Mouse (Mus musculus) adipocyte (in vitro differentiated cells): ENCODE results near the gene Tspan18.

Experiments used
- DNase-seq: peaks from one replicate; pipeline ENCODE4 v3.0.0-alpha.2; 2016; ENCODE audit warnings: low spot score

Tspan18 gene

DNA sequence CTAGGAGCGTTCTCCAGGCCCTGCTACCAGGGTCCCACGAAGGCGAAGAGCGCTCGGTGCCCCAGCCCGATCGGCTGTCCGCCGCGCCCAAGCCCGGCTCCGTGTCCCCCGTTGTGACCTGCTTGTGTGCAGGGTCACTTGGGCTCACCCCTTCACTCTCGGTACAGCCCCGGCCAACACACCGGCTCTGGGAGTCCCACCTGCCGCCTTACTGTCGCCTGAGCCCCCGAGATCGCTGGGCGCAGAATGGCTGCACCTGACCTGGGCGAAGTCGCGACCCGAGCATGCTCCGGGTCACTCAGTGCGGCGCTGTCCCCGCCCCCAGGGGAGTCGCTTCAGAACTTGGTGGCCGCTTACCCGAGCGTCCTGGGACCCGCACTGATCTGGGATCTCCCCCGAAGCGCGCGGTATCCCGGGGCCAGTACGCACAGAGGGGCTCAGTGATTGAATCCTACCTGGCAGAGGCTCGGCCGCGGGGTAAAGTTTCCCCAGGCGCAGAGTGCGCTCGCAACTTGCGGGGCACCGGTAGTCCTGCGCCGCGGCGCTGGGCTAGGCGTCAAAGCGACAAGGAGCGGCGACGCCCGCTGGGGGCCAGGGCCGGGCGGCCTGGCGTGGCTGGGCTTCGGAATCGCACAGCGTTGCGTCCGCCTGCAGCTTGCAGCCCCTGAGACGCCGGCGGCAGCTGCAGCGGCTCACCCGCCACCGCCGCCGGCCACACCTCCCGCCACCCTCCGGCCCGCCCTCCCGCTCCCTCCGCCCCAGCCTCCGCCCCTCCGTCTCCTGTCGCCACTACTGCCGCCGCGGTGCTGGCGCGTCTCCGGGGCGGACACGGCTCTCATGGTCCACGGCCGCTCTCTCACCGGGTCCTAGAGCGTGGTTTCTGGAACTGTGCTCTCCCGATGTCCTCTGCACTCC, at the start of gene Tspan18:
TSS of gene Tspan18 (minus strand) at position 689 of the 915 bp plus-strand sequence.
- DNase-seq = no peak

DNA sequence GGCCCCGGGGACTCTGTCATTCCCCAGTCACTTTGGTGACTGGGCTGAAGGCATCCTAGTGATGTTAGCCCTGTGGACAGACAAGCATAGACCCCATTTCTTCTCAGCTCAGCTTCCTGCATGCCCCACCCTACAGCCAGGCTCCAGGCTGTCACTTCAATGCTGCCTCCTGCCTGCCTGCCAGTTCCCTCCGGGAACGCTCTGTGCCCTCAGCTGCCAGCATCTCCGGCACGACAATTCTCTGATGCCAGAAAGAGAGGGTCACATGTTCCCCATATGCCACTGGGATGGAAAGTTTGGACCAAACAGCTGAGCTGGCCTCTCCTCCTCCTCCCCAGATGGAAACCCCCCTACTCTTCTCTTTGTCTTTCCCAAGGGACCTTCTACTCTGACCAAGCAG, 49.5 kb upstream of the Tspan18 start:
- DNase-seq = no peak

DNA sequence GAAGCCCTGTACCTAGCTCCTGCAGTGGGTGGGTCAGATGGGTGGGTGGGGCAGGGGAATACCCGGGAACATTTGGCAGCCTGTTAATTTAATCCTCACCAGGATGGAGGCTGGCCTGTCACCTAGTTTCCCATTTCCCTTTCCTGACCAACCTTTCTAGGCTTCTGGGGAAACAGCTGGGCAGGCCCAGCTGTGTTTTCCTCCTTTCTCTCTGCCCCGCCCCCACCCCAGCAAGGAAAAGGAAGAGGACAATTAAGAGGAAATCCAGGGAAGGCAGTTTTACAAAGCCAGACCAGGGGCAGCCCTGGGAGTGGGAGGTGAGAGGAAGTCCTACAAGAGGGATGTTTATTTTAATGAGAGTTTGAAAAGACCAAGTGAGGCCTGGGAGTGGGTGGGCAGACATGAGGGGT, 46.4 kb upstream of the Tspan18 start:
- DNase-seq = no peak

DNA sequence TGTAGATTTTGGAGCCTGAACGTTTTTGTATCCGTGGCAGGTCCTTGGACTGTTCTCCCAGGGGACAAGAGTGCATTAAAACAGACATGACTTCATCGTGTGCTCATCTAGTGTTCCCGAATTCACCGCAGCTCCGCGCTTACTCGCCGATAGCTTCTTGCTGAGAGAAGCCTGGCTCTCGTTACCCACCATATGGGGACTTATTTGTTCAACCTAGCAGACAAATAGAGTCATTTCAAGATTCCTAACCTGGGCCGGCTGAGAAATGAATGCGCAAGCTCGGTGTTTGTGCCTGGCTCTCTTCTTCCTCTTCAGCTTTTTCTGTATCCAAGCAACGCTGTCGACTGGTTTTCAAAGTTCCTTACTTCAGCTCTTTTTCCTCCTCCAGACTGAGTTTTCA, 43.5 kb upstream of the Tspan18 start:
- no peak for DNase-seq

DNA sequence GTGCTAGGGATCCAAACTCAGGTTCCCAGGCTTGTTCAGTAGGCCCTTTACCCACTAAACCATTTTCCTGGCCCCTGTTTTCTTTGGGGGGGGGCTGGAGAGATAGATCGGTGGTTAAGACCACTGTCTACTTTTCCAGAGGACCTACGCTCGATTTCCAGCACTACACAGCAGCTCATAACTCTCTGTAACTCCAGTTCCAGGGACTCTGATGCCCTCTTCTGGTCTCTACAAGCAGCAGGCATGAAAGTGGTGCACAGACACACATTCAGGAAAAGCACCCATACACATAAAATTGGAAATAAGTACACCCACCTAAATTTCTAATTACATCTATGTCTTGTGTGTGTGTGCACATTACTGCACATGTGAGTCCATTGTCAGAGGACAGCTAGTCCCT, 42.9 kb upstream of the Tspan18 start:
- DNase-seq = no peak

DNA sequence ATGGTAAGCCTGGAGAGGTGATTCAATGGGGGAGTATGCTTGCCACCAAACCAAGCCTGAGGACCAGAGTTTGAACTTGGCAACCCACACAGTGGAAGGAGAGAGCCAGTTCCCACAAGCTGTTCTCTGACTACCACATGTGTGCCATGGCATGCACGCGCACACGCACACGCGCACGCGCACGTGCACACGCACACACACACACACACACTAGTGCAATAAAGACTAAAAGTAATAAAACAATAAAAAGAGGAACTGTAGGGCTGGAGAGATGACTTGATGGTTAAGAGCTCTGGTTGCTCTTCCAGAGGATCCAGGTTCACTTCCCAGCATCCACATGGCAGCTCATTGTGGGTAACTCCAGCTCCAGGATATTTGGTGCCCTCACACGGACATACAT, 38.6 kb upstream of the Tspan18 start:
- no peak for DNase-seq

DNA sequence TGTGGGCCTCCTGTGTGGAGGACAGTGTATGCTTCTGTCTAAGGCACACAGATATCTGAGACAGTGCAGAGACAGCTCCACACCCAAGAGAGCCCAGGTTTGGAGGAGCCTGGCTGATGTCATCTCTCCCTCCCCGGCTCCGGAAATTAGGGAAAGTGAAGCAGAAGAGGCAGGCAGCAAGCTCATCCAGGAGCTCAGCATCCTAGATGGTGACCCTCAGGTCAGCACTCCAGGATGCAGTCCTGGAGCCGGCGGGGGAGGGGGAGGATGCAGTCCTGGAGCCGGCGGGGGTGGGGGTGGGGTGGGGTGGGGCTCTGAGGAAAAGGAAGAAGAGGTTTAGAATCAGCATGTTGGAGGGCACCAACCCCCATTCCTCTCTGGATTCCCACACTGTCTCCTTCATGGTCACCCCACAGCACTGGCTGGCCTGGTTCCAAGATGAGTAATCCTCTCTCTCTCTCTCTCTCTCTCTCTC, 37.8 kb upstream of the Tspan18 start:
- DNase-seq = no peak

DNA sequence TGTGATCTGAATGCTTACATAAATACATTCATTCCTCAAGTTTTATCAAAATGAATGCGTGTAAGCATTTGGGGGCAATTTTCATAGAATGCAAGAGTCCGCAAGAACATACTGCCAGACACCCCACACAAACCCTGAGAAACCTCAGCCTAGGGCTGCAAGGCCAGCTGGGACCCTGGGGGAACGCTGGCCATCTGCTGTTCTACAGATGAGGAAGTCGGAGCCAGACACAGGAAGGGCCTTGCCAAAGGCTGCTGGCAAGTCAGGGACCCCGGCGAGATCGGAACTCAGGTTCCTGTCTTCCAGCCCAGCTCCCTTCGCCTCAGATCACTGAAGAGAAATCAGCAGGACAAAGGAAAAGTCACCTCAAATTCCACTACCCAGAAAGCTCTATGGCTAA, 34.6 kb upstream of the Tspan18 start:
- no peak for DNase-seq

DNA sequence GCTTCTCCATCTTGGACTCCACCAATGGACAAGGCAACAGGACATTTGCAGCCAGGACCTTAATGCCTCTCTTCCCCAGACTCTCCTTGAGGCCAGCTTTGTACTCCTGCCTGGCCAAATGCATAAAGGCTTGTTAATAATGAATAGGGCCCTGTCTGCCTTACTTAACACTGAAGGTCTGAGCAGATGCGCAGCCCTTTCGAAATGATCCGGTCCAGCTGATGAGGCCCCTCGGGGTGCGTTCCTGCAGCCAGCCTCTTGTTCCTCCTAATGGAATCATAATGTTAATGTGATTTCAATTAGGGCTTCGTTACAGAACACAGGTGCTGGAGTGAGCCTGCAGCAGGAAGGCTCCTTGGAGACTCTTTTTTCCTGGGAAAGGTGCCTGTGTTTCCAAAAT, 33.7 kb upstream of the Tspan18 start:
- DNase-seq = no peak

DNA sequence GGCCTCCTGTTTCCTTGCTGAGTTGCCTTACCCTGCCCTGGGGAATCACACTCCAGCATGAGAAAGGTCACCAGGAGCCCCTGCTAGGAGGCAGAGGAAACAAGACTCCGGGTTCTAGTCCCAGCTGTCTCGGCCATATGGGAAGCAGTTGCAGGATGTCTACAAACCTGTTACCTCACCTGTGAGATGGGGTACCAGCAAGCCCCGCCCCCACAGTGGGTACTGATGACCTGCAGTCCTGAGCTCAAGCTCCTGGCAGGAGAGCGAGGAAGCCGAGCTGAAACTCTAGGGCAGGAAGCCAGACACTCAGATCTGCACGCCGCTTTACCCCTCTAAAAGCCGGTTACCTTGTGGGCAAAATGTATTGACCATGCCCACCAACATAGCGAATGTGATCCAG, 31.1 kb upstream of the Tspan18 start:
- no peak for DNase-seq

DNA sequence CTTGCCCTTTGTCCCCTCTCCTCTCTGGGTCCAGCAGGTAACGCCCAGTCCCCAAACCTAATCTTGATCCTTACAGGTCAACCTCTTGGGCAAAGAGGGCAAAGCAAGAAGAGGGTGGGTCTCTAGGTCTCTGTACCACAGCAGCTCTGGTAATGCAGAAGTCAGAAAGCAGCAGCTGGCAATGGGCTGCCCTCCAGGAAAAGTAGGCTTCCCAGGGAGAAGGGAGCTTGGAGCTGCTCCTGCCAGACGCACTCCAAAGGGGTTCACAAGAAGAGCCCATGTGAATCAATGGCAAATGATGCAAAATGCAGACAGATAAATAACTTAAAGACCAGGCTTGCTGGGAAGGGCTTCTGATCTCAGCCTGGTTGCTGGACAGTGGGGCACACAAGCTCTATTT, 30.6 kb upstream of the Tspan18 start:
- no peak for DNase-seq

DNA sequence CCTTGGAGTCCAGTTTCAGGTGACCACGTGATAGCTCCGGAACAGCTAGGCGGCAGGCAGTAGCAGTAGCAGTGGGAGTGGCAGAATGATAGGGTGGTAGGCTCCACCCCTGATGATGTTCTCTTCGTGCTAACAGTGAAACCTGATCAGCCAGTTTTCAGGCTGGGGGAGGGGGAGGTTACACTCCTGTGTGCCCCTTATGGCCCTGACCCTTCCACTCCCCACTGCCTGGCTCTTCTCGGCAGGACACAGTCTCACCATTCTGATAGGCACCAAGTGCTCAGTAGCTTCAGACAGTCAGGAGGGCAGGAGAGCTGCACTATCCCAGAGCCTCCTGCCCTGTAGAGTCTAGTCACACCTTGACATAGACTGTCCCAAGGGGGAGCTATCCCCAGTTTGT, 27.1 kb upstream of the Tspan18 start:
- DNase-seq = no peak

DNA sequence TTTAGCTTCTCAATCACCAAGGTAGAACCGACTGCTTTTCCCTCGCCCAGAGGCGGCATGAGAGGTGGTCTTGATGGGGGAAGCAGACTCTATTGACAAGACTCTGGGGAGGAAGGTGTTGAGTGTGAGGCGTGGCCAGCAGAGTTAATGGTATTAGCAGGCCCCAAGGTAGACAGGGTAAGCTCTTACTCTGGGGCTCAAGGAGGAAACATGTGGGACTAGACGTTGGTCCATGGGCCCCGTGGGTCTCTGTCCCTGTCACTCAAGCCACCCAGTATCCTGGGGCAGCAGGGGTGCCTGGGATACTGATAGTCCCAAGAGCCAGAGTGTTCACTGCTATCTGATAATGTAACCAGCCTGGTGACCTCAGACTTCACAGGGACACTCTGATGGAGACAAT, 26.0 kb upstream of the Tspan18 start:
- no peak for DNase-seq

DNA sequence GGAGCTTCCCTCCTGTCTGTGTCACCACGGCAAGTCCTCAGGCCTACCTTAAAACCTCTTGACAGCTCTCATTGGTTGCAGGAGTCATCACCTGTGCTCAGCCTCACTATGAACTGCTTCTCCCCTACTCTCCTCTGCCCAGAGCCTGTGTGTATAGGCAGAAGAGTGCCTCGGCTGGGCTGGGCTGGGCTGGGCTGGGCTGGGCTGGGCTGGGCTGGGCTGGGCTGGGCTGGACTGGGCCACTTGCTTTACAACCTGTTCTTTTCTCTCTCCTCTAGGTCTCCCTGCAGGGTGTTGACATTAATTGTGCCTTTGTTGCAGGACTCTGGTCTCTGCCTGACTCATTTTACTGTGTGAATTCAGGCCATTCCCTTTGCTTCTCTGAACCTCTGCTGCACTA, 23.1 kb upstream of the Tspan18 start:
- no peak for DNase-seq

DNA sequence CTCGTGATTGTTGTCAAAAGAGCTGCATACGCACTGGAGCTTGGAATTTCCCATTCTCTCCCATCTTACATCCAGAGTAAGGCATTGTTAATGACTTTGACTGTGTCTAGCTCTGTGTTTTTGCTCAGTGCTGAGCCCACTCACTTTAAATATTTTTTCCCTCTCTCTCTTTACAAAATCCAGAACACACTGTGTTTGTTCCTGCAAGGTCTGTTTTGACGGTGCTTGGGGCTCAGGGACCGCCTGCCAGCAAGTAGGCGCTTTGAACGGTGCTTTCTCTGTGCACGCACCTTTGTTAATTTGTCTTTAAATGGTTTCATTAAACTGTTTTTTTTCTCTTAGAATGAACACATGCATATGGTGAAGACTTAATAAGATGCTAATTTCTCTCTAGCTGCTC, 21.5 kb upstream of the Tspan18 start:
- no peak for DNase-seq

DNA sequence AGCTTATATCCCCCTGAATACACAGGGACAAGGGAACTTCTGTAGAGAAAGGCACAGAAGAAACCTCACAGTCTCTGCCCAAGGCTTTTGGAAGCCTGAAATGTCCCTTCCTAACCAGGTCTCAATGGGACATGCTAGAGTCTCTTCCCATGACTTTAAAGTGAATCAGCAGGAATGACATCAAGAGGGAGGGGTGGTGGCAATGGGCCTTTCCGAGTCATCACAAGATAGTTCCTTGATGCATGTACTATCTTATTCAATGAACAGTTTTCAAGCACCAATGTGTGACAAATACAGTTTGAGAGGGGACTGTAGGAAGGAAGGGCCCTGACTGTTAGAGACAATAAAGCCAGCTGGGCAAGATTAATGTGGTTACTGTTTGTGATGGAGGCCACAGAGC, 20.3 kb upstream of the Tspan18 start:
- DNase-seq = no peak

DNA sequence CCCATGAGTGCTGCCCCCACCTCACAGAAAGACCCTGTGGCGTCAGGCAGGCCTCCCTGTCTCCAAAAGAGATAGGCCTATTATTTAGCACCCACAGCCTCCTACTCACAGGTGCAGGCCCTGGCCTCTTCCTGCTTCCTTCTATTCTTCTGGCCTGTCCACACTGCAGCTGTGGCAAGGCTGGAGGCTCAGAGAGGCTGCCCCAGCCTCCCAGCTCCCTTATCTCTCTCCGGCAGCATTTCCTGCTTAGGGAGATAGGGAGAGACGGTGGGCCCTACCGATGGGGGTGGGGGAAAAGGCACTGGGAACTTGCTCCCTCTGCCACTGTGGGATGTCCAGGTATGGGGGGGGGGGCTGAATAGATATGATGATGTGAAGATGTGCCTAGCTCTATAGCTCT, 19.4 kb upstream of the Tspan18 start:
- no peak for DNase-seq

DNA sequence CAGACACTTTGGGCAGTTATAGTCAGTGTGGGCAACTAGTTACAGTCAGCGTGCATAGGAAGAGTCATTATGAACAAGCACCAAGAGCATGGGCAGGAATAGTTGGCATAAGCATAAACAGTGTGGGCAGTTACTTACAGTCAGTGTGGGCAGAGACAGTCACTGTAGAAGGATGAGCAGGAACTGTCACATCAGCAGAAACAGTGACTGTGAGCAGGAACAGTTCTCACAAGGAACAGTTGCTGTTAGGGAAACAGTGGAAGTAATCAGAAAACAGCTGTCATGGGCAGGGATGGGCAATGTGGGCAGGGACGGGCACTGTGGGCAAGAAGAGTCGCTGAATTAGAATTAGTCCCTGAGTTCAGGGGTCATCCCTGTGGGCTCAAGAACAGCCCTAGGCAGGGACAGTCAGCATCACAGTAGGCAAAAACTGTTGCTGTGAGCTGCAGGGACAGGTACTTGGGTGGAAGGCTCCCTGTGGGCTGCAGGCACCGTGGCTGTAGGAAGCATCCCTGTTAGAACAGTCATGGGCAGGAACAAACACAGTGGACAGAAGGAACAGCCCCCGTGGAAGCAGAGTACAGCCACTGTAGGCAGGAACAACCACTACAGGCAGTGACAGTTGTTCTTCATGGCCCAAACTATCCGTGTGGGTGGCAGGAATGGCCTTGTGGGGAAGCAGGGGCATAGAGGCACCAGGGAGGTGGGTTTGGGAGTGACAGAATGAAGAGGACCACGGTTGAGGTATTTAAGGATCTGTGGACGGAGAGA, 18.8 kb upstream of the Tspan18 start:
- DNase-seq = no peak

DNA sequence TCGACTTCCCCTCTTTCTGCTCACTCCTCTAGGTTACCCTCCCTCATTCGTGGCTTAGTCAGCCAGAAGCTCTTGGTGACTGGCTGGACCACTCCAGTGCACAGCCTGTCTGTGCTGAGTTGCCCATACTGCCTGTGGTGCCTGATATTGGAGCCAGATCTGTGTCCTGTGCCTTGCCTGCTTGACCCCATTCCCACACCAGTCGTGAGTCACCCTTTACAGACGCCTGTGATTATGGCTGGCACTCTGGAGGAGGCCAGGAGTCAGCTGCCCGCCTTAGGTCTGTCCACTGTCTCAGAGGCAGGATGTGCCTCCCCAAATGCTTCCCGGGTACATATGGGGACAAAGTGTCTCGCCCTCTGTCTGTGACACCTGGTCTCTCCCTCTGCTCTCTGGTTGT, 17.0 kb upstream of the Tspan18 start:
- DNase-seq = no peak

DNA sequence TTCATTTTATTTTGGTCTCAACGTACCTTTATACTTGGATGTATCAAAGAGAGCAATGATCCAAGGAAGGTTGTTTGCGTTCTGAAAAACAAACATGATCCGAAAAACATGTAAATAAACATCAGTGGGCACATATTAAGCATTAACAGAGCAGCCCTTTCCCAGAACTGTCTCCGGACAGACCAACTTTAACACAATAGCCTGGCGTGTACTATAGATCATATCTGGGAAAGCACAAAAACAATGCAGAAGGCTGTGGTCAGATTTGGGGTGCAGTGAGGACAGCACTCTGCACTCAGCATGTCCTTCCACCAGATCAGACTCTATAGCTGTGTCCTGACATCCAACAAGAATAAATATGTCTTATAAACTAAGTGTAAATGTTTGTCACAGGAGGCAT, 12.7 kb upstream of the Tspan18 start:
- DNase-seq = no peak

DNA sequence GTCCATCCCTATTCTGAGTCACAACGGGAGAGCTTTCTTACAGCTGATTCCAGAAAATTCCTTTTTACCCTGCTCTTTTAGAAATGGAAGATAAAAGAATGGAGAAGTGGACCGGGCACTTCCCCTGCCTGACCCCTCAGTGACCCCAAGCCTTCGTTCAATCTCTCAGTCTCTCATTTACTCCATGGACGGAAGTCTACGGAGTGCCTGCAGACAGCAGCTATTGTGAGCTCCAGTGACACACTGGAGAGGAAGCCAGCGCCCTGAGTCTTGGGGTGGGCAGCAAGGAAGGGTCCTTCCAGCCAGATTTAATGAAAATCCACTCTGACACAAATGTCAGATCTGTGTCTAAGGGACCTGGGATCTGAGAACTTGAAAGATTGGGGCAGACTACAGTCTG, 12.3 kb upstream of the Tspan18 start:
- DNase-seq = no peak

DNA sequence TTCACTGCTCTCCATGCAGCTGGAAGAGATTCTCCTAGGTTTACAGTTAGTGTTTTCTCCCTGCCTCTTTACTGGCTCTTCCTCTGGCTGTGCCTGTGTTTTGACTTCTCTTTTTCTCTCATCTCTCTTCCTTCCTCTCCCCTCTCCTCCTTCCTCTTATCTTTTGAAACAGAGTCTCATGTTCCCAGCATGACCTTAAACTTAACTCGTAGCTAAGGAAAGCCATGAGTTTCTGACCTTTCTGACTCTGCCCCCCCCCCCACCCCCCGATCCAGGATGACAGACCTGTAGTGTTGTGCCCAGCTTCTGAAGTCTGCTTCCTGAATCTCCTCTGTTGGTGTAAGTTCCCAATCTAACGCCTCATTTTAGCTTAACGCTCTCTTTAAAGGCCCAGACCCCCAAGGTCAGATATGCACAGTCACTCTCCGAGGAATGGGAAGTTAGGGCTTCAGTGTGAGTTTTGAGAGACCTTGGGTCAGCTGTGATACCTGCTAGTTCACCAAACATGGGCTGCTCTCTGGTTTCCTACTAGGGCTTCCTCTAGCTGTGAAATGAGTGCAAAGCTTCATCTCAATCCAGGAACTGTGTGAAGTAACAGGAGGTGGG, 11.5 kb upstream of the Tspan18 start:
- DNase-seq = no peak
